Mouse (Mus musculus): ENCODE measurements around the gene Cbarp.

Gene Cbarp

DNA sequence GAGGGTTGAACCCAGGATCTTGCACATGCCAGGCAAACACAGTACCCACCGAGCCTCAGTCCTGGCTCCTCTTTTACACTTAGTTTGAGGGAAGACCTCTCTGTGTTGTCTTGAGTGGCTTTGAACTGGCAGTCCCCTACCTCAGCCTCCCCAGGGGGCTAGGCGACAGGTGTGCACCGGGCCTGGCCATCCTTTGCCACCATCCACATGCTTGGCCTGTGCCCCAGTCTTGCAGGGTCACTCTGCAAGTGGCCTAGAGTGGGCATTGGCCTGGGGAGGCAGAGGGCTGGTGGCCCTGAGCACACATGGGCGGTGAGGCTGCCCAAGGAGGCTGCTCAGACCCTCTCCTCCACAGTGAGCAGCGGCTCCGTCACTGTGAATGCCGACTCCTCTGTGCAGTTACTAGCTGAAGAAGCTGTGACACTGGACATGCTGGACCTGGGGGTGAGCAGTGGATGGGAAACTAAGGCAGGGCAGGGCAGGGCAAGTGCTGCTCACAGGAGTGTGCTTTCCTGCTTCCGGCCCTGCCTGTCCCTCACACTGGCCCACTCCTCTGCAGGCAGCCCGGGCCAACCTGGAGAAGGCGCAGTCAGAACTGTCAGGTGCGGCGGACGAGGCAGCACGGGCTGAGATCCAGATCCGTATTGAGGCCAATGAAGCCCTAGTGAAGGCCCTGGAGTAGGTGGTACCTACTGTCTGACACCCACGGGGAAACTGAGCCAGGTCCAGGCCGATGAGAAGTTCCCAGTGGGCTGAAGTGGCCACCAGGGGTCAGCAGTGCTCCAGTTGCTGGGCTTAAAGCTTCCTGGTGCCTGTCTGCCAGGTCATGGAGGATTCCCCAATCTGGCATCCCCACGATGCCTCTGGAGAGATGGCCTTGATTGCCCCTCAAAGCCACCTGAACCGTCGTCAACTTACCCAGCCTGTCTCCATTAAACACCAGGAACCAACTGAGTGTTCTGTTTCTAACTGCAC, 4.5 kb upstream of the Cbarp start:
- DNase-seq (ENCODE audit: low spot score): peak; percentile 83

GRCm38 (mm10) chr10:80144159-80144558, 3.5 kb upstream of the Cbarp start:
- no peak for DNase-seq (ENCODE audit: low spot score)

DNA sequence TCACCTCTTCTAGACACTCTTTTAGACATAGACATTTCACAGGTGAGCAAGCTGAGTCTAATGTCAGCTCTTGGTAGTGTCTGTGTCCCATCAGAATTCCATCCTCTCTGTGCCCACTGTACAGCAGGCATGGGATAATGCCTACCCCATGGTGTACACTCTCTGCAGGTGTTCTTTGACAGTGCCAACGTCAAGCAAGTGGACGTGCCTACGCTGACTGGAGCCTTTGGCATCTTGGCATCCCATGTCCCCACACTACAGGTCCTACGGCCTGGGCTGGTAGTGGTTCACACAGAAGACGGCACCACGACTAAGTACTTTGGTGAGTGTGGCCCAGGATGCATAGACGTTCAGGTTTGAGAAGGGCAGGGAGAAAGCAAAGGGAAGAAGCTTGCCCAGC, 3.0 kb upstream of the Cbarp start:
- no peak for DNase-seq (ENCODE audit: low spot score)

GRCm38 (mm10) chr10:80142530-80142925, 1.9 kb upstream of the Cbarp start:
- DNase-seq (ENCODE audit: low spot score): no peak

- peak; percentile 100 for DNase-seq (ENCODE audit: low spot score)
These were observed 1.3 kb upstream of the Cbarp start for GRCm38 (mm10) chr10:80141786-80142529.

- DNase-seq (ENCODE audit: low spot score): peak; percentile 96
These were observed 608 bp upstream of the Cbarp start for GRCm38 (mm10) chr10:80141243-80141642.

DNA sequence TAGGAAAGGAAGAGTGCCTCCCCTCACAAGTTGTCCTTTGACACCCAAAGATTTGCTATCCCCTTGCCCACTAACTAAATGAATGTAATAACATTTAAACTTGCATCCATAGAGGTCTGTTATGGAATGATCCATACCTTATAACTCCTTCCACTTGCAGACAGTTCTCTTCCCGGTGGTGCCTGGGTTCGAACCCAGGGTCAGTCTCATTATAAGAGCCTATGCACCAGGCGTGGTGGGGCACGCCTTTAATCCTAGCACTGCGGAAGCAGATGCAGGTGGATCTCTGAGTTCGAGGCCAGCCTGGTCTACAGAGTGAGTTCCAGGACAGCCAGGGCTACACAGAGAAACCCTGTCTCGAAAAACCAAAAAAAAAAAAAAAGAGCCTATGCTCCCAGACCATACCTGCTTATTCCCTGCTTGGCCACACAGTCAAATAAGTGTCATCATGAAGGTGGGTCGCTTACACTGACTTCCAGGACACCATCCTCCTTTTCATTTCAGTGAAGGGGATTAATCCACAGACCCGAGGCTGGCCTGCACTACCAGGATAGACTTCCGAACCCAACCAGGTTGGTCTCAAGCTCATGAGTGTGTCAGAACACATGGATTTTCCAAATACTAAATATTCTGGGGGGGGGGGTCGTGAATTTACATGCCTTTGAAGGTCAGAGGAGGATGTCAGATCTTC, 515 bp downstream of the Cbarp start:
- no peak for DNase-seq (ENCODE audit: low spot score)

DNA sequence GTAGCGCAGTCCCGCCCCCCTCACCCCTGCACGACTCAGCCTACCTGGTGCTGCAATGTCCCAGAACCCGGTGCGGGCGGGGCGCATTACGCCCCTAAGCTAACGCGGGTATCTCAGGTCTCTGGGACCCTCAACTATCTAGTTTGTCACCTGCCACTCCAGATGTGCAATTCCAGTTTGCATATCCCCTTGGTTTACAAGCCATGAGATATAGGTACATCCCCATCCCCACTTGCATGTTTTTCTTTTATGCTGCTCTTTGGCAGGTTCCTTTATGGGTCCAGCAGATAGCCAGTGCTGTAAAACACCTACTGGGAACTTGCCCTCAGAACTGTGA, 1.2 kb downstream of the Cbarp start:
- DNase-seq (ENCODE audit: low spot score): no peak

DNA sequence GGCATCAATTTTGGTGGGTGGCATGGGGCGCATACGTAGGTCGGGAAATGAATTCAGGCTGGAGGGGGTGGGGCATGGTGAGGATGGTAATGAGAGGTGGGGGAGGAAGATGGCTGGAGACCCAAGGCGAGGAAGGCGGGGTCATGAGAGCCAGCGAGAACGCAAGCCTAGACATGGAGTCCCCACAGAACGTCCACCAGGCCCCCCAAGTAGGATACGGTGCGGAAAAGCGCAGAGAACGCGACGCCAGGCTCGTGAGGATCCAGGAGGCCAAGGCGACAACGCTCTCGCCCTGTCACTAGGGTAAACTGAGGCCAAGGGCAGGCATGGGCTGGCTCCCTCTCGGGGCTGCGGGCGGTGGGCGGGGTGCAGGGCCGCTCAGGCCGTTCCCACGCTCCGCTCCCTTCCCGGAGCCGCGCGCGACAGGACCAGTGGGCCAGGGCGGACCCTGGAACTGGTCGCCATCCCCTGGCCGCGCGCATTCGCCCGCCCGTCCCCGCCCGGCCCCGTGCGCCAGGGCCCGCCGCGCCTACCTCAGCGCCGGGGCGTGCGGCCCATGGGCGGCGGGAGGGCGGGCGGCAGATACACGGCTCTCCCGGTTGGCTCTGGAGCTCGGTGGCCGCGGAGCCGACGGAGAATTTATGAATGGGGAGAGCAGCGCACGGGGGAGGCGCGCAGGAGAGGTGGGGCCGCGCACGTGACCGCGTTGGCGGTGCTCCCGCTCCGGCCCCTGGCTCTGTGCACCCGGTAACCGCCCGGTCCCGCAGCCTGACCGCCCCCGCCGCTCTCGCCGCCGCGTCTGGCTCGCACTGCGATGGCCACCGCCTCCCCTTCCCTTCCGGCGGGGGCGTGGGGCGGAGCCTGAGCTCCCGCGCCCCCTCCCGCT, 1.8 kb downstream of the Cbarp start, which contains the start of gene Atp5d:
TSS of gene Atp5d (plus strand) at position 80 of the 886 bp plus-strand sequence.
- DNase-seq (ENCODE audit: low spot score): peak; percentile 74

DNA sequence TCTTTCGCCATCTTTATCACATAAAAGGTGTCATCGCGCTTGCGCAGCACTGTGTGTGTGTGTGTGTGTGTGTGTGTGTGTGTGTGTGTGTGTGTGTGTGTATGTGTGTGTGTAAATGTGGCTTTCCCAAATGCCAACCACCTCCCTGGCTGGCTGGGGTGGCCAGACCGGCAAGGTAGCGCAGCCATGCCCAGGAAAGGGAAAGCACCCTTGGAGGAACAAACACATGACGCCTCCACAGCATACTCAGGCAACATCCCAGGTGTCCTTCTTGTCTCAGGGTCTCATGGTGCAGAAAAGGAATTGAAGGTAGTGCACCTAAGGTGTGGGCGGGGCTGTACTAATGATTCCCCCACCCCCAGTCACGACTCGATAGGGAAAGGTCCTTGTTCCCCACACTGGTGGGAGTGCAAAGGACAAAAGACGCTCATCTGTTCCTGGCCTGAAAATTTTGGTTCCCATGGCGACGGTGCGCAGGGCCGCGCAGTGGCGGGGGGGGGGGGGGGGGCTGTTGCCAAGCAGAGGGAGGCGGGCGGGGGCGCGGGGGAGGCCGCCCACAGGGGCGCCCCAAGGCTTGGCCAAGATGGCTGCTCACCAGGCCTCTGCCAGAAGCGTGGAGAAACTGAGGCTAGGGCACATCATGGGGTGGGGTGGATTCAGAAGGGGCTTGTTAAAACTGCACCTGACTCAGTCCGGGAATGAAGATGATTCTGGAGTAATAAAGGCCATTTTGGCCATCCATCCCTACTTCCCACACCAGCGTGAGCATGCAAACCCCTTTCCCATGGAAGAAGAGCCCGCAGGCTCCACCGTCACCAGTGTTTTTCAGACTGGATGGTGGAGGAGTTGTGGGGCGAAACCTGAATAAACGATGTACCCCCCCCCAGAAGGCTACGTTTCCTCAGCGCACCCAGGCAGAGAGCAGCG, 2.7 kb downstream of the Cbarp start:
- DNase-seq (ENCODE audit: low spot score): no peak

GRCm38 (mm10) chr10:80136952-80137625, 3.5 kb downstream of the Cbarp start:
- DNase-seq (ENCODE audit: low spot score): peak; percentile 47

GRCm38 (mm10) chr10:80136179-80136951, 4.3 kb downstream of the Cbarp start:
- no peak for DNase-seq (ENCODE audit: low spot score)

DNA sequence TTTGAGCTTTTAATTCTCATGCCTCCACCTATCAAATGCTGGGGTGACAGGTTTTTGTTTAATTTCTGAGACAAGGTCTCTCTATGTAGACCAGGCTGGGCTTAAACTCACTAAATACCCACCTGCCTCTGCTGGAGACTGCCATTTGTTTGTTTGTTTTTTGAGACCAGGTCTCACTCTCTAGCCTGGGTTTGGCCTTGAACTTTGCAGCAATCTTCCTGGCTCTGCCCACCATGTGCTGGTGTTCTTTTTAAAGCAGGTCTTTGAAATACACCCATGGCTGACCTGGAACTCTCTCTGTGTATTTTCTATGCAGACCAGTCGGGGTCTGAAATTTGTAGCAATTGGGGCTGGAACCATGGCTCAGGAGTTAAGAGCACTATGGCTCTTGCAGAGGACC, 5.0 kb downstream of the Cbarp start:
- DNase-seq (ENCODE audit: low spot score): no peak

GRCm38 (mm10) chr10:80135161-80135560, 5.5 kb downstream of the Cbarp start:
- no peak for DNase-seq (ENCODE audit: low spot score)

DNA sequence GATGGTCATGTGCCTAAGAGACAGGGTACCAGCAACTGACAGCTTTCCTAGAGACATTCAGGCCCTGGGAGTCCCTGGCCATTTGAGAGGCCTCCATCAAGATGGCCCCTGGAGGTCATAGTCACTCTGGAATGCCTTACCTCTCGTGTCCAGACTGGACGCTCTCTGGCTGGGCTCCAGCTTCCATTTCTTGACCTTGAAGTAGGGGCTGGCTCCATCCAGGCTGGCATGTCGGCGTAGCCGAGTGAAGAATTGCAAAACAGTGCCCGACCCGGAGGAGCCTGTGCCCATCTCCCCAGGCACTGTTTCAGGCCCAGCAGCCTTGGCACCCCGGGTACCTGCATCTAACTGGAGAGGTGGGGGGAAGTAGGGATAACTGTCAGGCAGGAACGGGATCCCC, 6.2 kb downstream of the Cbarp start:
- no peak for DNase-seq (ENCODE audit: low spot score)

DNA sequence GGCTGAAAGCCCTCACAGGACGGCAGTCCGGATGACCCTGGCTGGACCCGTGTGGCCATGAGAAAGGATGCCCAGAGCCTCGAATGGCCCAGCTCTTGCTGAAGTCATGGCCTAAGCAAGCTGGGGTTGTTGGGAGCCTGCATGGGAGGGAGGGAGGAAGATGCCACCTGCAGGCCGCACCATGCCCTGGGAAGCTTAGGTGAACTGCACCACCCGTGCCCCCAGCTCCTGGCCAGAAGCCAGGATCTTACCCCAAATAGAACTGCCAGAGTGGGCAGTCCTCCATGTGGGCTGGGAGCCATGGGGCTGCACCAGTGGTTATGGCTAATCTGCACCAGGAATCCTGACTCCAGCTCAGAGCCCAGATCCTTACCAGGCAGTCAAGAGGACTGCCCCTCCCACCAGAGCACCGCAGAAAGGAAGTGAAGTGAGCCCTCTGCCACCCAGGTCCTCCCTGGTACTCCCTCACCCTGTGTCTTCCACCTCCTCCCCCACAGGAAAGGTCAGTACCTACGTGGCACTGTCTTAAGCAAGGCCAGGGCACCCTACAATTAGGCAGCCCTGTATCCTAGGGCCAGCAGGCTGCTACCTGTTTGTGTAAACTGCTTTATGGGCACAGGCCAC, 7.3 kb downstream of the Cbarp start:
- no peak for DNase-seq (ENCODE audit: low spot score)

- peak; percentile 58 for DNase-seq (ENCODE audit: low spot score)
These were observed 8.7 kb downstream of the Cbarp start for GRCm38 (mm10) chr10:80131952-80132350.

- peak; percentile 86 for DNase-seq (ENCODE audit: low spot score)
These were observed 9.2 kb downstream of the Cbarp start for GRCm38 (mm10) chr10:80131316-80131951.

Measured in embryo, embryonic 10 days (tissue).